Mouse (Mus musculus) limb, embryonic 11.5 days (tissue): ENCODE results near the gene Wnt9a. TPM values are rescaled to one million over a fixed set of nuclear protein-coding genes. Genes with fewer than 3 reads are reported as not detected.

Source experiments
- ATAC-seq: fragments of 200-750 bp; cut with Nextera tagmentation; 2 replicates; pipeline ENCODE4 v1.8.0; 2017; ENCODE audit warnings: low read depth; ENCODE audit not compliant: insufficient number of reproducible peaks, low FRiP score, low TSS enrichment
- DNase-seq: peaks from one replicate; pipeline ENCODE4 v3.0.0-alpha.2; 2015; ENCODE audit warnings: low spot score
- H3K27ac ChIP-seq: fragments of 300-500 bp; sonication (generic); replicated peaks from 2 replicates; pipeline ENCODE4 v1.5.1; 2014; ENCODE audit warnings: low read depth, mild to moderate bottlenecking, low read length
- H3K27me3 ChIP-seq: fragments of 300-500 bp; sonication (generic); 2 replicates; pipeline ENCODE4 v1.6.1; 2014; ENCODE audit warnings: mild to moderate bottlenecking, low read length, mixed read lengths; ENCODE audit not compliant: control insufficient read depth, insufficient read depth
- H3K36me3 ChIP-seq: fragments of 300-500 bp; sonication (generic); 2 replicates; pipeline ENCODE4 v1.6.1; 2014; ENCODE audit warnings: mild to moderate bottlenecking, low read length, moderate library complexity, mixed read lengths; ENCODE audit not compliant: control insufficient read depth, insufficient read depth
- H3K4me1 ChIP-seq: fragments of 300-500 bp; sonication (generic); 2 replicates; pipeline ENCODE4 v1.6.1; 2014; ENCODE audit warnings: low read length, mixed read lengths; ENCODE audit not compliant: control insufficient read depth, insufficient read depth
- H3K4me2 ChIP-seq: fragments of 300-500 bp; sonication (generic); 2 replicates; pipeline ENCODE4 v1.6.1; 2014; ENCODE audit warnings: low read depth, mild to moderate bottlenecking, moderate library complexity; ENCODE audit not compliant: severe bottlenecking
- H3K4me3 ChIP-seq: fragments of 300-500 bp; sonication (generic); 2 replicates; pipeline ENCODE4 v1.5.1; 2014; ENCODE audit warnings: low read depth, low read length
- H3K9ac ChIP-seq: fragments of 300-500 bp; sonication (generic); 2 replicates; pipeline ENCODE4 v1.6.1; 2014; ENCODE audit warnings: mild to moderate bottlenecking, low read length
- H3K9me3 ChIP-seq: fragments of 300-500 bp; sonication (generic); 2 replicates; pipeline ENCODE4 v1.6.1; 2016; ENCODE audit warnings: low read length; ENCODE audit not compliant: control insufficient read depth
- WGBS: fragments of 180-500 bp; shearing (Covaris S2); extraction: QIAGEN DNeasy Blood & Tissue Kit; methylation state at CpG from one replicate; pipeline ENCODE4 v1.1.7; 2014; 5-methylcytosine and 5-hydroxymethylcytosine counted together
- polyA plus RNA-seq: library from polyadenylated mRNA; unstranded; fragments of >200 nt; fragmentation: Nextera tagmentation; extraction: Ambion mirVana; gene quantifications from 2 replicates; pipeline ENCODE4 v1.2.1, GENCODE M21; 2014

The Wnt9a gene
- polyA plus RNA-seq, 1 experiment from 2014 or later, result 1.8 TPM

DNA sequence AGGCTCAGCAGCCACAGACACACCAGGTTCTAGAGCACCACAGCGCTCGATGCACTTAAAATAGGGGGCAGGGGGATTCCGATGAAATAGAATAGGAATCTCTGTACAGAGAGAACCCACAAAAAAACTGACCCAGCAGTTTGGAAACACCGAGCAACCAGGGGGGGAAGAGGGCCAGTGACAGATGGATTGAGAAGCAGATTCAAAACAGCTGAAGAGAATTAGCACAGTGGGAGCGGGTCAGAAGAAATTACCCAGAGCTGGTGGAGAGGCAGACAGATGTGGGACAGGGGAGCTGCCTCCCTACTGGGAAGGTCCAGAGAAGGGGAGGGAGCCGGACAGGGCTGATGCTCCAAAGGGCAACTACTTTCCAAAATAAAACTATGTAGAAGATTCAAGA lies 9.8 kb downstream of the Wnt9a start:
- Histone ChIP-seq H3K4me2 (no peak overlapping the region), H3K27me3 (peaks cover 2% of the 10 kb centered on the region; the same call in 1 of the 2 replicates), H3K9me3 (no peaks in the 10 kb centered on the region), H3K9ac (no peak overlapping the region), H3K36me3 (no peaks in the 10 kb centered on the region), H3K4me1 (peaks cover 13% of the 10 kb centered on the region; the same call in 1 of the 2 replicates), H3K27ac (no peak overlapping the region), H3K4me3 (no peak overlapping the region)
- no peak for DNase-seq
- 42% methylated on average over 6 of the region's 6 CpGs for WGBS
- no peak for ATAC-seq

DNA sequence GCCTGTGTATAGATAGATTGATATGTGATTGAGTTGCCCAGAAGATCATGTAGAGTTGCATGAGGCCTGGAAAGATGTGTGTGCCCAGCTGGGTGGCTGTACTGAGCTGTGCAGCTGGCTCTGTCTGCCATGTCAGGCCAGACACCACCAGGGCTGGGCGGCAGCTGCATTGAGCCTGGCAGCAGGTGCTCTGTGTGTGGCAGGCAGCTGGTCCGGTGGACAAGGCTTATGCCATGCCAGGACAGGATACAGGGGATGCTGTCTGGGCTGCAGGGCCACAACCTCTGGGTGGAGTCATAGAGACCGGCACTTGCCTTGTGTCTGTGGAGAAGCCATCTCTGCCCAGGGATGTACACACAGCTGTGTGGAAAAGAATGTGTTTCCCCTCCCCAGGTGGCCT lies 16.3 kb downstream of the Wnt9a start:
- Histone ChIP-seq H3K4me2 (no peak overlapping the region), H3K4me3 (no peak overlapping the region), H3K27ac (no peak overlapping the region), H3K36me3 (no peaks in the 10 kb centered on the region), H3K27me3 (peaks cover 2% of the 10 kb centered on the region; the same call in 1 of the 2 replicates), H3K9me3 (no peaks in the 10 kb centered on the region), H3K4me1 (no peaks in the 10 kb centered on the region), H3K9ac (no peak overlapping the region)
- ATAC-seq (no peak), DNase-seq (no peak)
- 87% methylated on average over 3 of the region's 3 CpGs for WGBS

DNA sequence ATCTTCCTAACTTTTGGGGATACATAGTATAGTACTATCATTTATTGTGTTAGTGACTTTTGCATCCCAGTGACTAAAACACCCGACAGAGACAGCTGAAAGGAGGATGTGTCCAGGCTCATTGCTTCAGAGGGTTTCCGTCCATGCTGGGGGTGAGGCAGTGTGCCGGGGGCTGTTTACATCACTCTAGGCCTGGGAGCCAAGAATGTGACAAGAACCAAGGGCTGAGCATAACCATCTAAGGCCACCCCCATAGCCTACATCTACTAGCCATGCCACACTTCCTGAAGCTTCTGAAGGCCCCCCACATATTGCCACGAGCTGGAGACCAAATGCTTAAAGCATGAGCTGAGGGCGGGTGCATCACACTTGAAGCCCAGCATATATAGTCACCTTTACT lies 18.0 kb downstream of the Wnt9a start:
- no peak overlapping the region for H3K9ac ChIP-seq
- WGBS, result 75% methylated on average over 5 of the region's 5 CpGs
- DNase-seq (no peak), ATAC-seq (no peak)
- H3K27me3 ChIP-seq, result no peaks in the 10 kb centered on the region
- H3K4me3 ChIP-seq, result no peak overlapping the region
- H3K4me2 ChIP-seq, result no peak overlapping the region
- no peaks in the 10 kb centered on the region for H3K36me3 ChIP-seq
- no peaks in the 10 kb centered on the region for H3K9me3 ChIP-seq
- H3K4me1 ChIP-seq, result peaks cover 6% of the 10 kb centered on the region
- H3K27ac ChIP-seq, result no peak overlapping the region

DNA sequence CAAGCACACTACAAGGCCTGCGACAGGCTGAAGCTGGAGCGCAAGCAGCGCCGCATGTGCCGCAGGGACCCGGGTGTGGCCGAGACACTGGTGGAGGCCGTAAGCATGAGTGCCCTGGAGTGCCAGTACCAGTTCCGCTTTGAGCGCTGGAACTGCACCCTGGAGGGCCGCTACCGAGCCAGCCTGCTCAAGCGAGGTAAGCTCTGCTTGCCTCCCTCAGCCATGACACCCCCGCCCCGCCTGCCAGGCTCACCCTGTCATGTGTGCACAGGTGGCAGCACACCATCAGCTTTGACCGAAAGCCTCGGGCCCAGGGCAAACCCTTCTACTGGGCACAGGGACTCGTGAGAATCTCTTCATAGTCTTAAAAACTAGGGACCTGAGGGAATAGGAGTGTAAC lies 20.9 kb downstream of the Wnt9a start:
- Histone ChIP-seq H3K4me3 (no peak overlapping the region), H3K27ac (no peak overlapping the region), H3K4me2 (no peak overlapping the region), H3K9ac (no peak overlapping the region), H3K9me3 (no peaks in the 10 kb centered on the region), H3K36me3 (no peaks in the 10 kb centered on the region), H3K27me3 (no peaks in the 10 kb centered on the region), H3K4me1 (peaks cover 12% of the 10 kb centered on the region)
- 81% methylated on average over 18 of the region's 18 CpGs for WGBS
- ATAC-seq (no peak), DNase-seq (no peak)

DNA sequence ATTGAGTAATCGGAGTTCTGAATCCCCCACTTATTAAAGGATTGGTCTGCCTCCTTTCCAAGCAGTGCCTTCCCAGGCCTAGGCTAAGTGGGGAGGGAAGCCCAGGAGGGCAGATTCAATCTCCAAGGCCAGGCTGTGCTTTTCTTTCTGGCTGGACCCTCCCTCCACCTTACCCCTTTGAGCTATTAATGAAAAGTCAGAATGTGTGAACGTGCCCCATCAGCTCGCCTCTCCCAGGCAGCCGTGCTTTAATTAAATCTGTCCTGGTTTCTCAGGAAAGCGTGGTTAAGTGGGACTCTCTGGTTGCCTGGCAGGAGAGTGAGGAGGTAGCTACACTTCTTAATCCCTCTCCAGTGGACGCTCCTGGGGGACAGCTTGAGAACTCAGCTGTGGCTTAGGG lies 22.9 kb downstream of the Wnt9a start:
- 21% methylated on average over 6 of the region's 6 CpGs for WGBS
- no peak overlapping the region for H3K9ac ChIP-seq
- DNase-seq, result no peak
- peaks cover 12% of the 10 kb centered on the region for H3K4me1 ChIP-seq
- H3K4me2 ChIP-seq, result no peak overlapping the region
- no peak overlapping the region for H3K27ac ChIP-seq
- no peaks in the 10 kb centered on the region for H3K9me3 ChIP-seq
- H3K27me3 ChIP-seq, result no peaks in the 10 kb centered on the region
- H3K36me3 ChIP-seq, result no peaks in the 10 kb centered on the region
- no peak for ATAC-seq
- no peak overlapping the region for H3K4me3 ChIP-seq

DNA sequence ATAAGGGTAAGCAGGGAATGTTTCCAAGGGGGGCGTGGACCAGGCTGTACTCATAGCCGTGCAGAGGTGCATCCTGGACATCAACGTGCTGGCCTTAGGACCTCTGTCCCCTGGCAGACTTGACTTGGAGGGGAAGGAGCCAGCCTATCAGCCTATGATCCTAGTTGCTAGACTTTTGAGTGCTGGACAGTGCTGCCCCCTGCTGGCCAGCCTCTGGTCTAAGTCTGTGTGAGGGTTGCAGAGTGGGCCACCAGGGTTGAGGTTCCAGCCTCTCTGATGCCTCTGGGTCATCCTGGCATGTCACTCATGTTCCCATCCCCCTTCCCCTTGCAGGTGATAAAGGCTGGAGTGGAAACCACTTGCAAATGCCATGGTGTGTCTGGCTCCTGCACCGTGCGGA lies 23.8 kb downstream of the Wnt9a start:
- DNase-seq, result peak; percentile 87
- H3K27me3 ChIP-seq, result no peaks in the 10 kb centered on the region

DNA sequence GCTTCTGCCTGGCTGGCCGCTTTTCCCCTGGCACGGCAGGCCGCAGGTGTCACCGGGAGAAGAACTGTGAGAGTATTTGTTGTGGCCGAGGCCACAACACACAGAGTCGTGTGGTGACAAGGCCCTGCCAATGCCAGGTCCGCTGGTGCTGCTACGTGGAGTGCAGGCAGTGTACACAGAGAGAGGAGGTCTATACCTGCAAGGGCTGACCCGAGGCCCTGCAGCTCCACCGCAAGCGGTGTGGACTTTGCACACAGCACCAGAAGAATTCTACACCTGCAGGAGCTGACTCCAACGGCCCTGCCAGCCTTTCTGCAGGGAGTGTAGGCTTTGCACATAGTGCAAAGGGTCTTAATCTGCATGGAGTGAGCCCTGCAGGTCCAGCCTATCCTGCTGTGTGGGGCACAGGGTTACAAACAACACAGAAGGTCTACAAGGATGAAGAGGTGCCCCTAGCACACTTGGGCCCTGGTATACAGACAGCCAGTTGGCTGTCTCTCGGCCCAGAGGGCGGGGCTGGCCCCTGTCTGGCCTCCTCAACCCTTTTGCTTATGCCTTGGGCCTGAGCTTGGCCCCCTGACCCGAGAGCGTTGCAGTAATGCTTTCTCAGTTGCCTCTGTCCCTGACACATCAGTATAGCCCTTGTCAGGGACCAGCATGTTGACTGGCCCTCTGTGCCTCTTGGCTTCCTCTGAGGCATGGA lies 24.6 kb downstream of the Wnt9a start:
- Histone ChIP-seq H3K4me3 (no peak overlapping the region), H3K36me3 (no peaks in the 10 kb centered on the region), H3K27ac (no peak overlapping the region), H3K27me3 (no peaks in the 10 kb centered on the region), H3K4me1 (peaks cover 12% of the 10 kb centered on the region), H3K4me2 (no peak overlapping the region), H3K9me3 (no peaks in the 10 kb centered on the region), H3K9ac (no peak overlapping the region)
- DNase-seq, result no peak
- WGBS, result 83% methylated on average over 16 of the region's 16 CpGs
- no peak for ATAC-seq

More for the DNA sequence above, 23.8 kb downstream of the Wnt9a start:
- no peak overlapping the region for H3K9ac ChIP-seq
- H3K4me2 ChIP-seq, result no peak overlapping the region
- no peaks in the 10 kb centered on the region for H3K36me3 ChIP-seq
- WGBS, result 40% methylated on average over 5 of the region's 5 CpGs
- no peaks in the 10 kb centered on the region for H3K9me3 ChIP-seq
- ATAC-seq, result no peak
- H3K4me3 ChIP-seq, result no peak overlapping the region
- no peak overlapping the region for H3K27ac ChIP-seq
- peaks cover 12% of the 10 kb centered on the region for H3K4me1 ChIP-seq

DNA sequence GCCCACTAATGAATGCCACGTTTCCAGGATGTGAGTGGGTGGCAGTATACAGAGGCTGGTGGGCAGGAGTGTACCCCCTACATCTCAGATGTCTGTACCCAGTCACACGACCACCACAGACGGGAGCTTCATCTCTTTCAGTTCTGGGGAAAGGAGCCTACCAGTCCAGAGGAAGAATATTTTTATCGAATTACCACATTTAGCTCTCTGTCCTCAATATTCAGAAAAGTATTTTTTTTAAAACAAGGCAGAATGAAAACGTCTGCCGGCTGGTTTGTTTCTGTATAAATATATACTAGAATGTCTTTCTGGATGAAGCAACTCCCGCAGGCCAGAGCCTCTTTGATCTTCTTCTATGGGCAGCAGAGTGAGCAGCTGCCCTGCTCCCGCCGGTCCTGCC lies 26.2 kb downstream of the Wnt9a start:
- DNase-seq, result no peak
- no peak overlapping the region for H3K4me2 ChIP-seq
- H3K4me1 ChIP-seq, result peaks cover 16% of the 10 kb centered on the region
- ATAC-seq, result no peak
- no peak overlapping the region for H3K27ac ChIP-seq
- H3K9ac ChIP-seq, result no peak overlapping the region
- H3K27me3 ChIP-seq, result no peaks in the 10 kb centered on the region
- no peak overlapping the region for H3K4me3 ChIP-seq
- no peaks in the 10 kb centered on the region for H3K9me3 ChIP-seq
- H3K36me3 ChIP-seq, result no peaks in the 10 kb centered on the region
- WGBS, result 46% methylated on average over 9 of the region's 9 CpGs

DNA sequence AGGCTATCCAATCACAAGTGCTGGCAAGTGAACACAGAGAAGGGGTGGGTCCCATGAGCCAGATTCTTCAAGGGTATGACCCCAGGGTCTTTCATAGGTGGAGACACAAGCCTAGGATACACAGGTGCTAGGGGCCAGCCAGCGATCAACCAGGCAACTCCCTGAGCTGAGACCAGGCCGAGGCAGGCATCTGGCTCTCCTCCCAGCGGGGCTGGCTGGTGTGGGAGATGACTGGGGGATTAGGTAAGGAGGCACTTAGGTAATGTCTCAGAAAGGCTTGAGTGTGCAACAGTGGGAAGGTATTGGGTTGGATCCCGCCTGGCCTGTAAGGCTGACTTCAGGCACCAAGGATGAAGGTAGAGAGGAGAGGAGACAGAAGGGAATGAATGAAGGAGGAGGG lies 28.4 kb downstream of the Wnt9a start:
- H3K27me3 ChIP-seq, result no peaks in the 10 kb centered on the region
- DNase-seq (no peak), ATAC-seq (no peak)
- H3K4me1 ChIP-seq, result peaks cover 6% of the 10 kb centered on the region
- no peak overlapping the region for H3K27ac ChIP-seq
- no peak overlapping the region for H3K9ac ChIP-seq
- H3K36me3 ChIP-seq, result no peaks in the 10 kb centered on the region
- no peak overlapping the region for H3K4me3 ChIP-seq
- 76% methylated on average over 4 of the region's 4 CpGs for WGBS
- H3K9me3 ChIP-seq, result no peaks in the 10 kb centered on the region
- no peak overlapping the region for H3K4me2 ChIP-seq
